Mouse (Mus musculus) cerebellum, adult 8-10 months (tissue): Measurements from ENCODE around the gene Ywhag.

Source experiments
- DNase-seq: peaks from one replicate; pipeline ENCODE4 v3.0.0; 2022

Gene Ywhag

DNA sequence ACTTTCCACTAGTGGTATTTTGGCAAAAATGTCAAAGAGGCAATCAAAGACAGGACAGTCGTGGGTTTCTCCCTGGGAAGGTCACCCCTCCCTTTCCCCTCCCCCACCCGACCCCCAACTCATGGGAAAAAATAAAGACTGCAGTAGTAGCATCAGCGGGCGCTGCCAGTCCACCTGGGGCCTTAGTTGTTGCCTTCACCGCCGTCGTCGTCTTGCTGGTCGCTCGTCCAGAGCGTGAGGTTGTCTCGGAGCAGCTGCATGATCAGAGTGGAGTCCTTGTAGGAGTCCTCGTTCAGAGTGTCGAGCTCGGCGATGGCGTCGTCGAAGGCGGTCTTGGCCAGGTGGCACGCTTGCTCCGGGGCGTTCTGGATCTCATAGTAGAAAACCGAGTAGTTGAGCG is 23.6 kb downstream of the Ywhag start:
- no peak for DNase-seq

DNA sequence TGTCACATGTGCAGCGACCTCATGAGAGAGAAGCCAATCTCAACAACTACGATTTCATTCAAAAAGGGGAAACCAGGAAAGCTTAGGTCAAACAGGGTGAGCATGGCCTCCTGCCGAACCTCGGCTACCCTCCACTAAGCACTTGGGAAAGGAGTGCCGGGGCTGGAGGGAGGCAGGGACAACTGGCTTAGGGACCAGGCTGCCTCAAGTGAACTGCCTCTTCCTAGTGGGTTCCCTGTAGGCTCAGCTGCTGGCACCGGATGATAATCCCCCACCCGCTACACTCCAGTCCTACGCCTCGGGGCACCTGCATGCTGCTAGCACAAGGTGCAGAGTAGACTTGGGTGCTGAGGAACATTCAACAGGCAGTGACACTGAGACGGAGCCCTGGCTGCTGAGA is 24.8 kb downstream of the Ywhag start:
- DNase-seq, result no peak

DNA sequence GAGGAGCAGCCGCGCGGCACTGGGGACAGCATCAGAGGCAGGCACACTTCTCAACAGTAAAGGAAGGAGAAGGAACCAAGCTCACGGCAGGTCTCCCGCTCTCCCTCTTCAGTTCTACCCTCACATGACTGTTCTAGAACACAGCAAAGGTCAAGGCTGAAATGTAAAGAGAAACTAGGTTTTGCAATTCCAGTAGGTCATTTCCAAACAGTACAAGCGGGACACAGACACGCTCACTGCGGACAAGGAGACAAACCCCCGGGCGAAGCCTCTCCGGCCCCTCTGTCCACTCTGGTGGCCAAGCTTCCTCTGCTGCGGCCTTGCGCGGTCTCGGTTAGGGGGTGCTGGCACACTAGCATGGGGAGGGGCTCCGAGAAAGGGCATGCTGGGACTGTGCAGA is 25.4 kb downstream of the Ywhag start:
- DNase-seq, result no peak

DNA sequence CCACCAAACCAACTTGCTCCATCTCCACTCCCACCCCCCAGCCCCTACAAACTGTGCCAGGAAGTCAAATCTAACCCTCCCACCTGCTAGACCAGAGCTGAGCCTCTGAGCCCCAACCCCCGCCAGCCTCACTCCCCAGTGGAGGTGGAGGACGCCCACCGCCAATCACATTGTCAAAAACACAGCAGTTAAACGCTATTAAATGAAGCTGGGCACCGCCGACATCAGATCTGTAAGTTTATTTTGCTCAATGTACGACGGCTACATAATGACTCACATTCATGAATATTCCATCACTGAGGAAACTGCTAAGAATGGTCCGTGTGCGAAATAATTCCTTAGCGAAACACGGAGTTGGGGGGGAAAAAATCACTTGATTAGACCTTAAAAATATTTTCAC is 26.2 kb downstream of the Ywhag start:
- no peak for DNase-seq

DNA sequence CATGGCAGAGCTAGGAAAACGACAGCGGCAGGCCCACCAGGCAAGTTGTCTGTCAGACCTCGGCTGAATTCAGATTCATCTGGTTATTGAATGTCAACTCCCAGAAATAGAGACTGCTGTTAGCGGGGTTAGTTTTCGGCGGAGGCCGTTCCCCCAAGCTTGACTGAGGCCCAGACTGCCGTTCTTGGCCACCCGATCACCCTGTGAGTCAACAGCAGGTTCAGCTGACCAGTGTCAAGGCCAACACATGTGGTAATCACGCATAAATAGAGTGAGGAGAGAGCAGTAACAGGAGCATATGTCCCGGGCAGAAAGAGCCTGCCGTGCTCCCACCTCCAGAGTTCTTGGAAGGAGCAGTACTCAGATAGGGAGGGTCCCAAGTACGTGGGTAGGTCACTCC is 27.2 kb downstream of the Ywhag start:
- no peak for DNase-seq

DNA sequence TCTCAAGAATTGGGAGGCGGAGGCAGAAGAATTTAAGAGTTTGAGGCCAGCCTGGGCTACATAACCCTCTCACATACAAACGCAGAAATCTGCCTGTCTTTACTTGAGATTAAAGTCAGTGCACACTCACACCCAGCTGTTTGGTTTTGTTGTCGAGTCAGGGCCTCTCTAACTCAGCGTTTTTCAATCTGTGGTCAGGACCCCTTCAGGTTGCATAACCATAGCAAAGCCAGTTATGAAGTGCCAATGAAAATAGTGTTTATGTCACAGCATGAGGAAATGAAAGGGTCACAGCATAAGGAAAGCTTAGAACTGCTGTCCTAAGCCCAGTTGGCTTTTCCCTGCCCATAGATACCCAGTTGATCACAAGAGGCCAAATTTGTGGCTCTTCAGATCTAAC is 27.6 kb downstream of the Ywhag start:
- no peak for DNase-seq

DNA sequence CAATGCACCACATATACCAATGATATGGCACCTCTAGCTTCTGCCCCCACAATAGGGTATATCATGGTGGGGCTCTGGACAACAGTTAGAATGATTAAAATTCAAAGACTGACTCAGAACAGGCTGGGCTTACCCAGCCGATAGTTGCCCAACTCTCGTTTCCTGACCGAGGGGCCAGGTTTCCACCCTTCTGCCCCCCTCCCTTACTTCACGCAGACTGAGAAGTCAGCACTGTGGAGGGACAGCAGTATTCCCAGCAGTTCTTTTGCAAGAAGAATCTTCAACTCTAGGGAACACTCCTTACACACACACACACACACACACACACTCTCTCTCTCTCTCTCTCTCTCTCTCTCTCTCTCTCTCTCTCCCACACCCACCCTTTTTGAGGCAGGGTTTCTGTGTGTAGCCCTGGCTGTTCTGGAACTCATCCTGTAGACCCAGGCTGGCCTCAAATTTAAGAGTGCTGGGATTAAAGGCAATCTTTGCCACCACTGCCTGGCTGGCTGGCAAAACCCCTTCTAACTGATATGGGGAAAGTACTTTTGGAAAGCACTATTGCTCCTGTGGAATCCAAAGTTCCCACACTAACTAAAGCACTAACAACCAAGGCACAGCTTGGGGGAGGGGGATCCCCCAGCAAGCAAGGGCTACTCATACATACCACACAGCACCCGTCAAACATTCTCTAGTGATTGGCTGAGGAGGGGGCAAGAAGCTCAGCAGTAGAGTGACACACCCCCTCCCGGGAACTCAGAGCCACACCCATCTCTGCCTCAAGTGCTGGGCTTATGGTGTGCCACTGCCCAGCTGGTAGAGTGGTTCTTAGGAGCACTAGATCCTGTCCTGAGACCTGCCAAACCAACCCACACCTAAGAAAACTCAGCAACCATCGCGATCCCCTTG is 28.8 kb downstream of the Ywhag start:
- no peak for DNase-seq

DNA sequence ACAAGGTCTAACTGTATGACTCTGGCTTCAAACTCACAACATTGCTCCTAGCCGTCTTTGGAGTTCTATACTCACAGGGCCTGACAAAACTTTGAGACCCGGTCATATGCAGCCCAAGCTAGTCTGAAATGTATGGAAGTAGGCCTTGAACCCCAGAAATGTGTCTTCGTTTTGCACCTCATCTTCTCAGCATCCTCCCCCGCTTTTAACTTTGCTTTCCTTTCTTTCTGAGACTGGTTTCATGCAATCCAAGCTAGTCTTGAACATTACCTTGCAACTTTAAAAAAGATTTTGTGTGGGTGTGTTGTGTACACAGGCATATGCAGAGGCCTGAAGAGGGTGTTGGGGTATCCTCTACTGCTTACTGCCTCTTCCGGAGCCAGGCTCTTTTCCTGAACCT is 30.2 kb downstream of the Ywhag start:
- DNase-seq, result no peak

DNA sequence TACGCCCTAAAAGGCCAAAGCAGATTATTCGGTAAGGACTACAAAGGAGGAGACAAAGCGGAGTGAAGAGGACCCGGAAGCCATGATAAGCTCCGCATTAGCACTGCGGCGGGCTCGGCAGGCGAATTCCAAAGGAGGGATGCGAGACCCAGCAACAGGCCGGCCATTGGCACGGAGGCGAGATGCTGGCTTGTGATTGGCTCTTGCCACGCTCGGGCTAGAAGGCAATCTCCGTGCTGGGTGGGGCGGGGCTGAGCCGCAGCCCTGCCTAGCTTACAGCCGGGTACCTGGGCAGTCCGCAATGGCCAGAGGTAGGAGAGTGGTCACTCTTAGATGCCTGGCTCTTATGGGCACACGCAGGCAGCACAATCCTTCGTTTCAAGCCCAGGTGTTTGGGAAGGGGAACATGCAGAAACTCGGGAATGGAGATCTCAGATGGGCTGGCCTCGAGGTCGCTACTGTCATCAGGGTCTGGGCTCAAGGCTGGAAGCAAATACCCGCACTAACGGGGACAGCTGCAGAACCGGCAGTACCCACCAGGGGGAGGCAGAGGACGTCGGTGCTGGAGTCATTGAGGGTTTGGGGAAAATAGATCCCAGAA is 30.8 kb downstream of the Ywhag start:
- peak; percentile 98 for DNase-seq

DNA sequence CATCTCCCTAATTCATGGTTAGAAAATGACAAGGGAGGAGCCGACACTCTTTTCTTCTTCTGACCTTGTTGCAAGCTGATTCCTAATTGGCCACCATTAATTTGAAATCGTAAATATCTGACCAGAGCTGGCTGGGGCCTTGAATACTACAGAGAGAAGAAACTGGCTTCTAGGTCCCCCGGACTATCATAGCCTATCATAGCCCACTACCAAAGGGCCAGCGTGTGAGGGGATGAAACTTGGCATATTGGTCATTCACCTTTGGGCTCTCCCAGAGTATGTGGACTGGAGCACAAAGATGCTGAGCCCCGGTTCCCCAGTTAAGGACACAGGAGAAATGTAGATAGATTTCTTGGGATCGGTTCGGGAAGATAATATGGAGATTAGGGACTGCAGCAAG is 31.4 kb downstream of the Ywhag start:
- DNase-seq, result no peak

DNA sequence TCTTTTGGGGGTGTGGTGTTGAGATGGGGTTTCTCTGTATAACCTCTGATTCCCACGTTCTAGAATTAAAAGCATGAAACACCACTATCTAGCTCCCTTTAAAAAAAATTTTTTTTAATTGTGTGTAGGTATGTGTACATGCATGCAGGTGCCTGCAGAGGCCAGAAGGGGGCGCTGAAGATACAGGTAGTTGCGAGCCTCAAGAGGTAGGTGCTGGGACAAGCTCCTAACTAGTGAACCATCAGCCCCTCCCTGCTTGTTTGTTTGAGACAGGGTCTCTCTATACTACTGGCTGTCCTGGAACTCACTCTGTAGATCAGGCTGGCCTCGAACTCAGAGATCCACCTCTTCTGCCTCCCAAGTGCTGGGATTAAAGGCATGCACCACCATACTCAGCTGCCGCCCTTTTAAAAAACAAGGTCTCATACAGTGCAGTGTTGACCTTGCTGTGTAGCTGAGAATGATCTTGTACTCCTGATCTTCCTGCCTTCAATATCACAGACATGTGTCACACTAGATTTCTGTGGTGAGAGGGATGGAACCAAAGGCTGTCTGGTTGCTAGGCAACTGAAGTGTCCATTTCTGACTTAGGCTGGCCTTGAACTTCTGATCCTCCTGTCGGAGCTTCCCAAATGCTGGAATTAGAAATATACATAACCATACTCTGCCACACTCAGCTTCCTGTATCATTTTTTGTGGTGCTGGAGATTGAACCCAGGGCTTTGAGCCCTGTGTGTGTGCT is 32.9 kb downstream of the Ywhag start:
- no peak for DNase-seq

DNA sequence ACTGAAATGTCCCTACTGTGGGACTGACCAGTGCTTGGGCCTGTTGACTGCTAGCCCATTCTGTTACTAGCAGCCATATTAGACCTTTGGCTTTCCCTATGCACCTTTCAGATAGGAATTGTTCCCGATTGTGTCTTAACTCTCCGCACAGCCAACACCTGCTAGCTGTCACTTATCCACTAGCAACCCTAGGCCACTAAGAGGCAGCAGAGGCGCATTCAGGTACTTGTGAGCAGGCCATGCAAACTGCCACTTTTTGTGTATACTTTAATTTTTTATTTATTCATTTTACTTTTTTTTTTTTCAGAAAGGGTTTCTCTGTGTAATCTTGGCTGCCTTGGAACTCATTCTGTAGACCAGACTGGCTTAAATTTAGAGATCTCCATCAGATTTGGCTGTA is 33.7 kb downstream of the Ywhag start:
- no peak for DNase-seq

DNA sequence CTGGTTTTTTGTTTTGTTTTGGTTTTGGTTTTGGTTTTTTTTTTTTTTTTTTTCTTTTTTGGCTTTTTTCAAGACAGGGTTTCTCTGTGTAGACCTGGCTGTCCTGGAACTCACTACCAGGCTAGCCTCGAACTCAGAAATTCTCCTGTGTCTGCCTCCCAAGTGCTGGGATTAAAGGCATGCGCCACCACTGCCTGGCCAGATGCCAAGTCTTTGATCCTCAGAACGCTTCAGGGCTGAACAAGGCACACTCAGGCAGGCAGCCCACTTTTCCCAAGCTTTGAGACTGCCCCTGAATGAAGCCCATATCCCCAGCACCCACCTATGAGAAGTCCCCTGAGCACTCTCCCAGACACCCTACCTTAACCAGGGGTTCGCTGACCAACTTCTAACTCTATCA is 34.6 kb downstream of the Ywhag start:
- DNase-seq, result no peak

DNA sequence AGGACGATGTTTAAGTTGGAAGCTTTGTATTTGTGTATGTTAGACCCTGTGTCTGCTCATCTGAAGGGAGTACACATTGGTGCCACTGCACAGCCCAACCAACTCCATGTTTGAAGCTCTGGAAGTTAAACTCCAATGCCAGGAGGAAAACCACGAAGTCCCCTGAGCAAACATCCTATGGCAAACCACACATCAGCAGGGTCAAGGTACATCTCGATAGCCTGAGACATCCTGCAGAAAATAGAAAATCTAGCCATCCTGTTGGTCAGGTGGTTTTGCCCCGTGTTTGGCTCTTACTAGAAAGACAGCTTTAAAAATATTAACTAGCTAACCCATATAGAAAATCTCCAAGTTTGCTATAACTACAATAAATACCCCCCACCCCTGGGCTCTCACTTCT is 35.4 kb downstream of the Ywhag start:
- no peak for DNase-seq

DNA sequence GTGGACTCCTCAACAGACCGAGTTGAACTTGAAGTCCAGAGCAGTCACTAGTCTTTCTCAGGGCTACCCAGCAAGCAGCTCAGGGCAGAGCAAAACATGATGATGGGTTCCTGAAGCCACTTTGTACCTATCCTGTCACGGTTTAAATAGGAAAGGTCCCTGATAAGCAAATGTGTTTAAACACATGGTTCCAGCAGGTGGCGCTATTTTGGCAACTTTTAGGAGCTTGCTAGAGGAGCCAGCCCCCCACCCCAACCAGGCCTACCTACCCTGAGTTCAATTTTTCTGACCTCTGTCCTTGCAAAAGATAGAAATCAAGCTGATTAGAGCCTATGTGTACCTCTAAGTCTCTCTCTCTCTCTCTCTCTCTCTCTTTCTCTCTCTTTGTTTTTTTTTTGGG is 36.4 kb downstream of the Ywhag start:
- DNase-seq, result no peak

DNA sequence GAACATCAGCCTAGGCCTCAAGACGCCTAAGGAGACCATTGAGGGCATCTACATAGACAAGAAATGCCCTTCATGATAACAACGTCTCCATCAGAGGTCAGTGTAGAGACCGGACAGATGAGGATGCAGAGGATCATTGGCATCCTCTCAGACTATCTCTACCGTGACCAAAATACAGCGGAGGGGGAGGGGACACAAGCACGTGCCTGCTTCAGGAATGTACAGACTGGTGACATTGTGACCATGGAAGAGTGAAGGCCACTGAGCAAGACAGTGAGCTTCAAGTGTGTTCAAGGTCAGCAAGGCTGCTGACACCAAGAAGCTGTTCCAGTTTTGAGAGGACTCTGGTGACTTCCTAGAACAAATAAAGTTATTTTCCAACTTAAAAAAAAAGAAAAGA is 39.5 kb downstream of the Ywhag start:
- DNase-seq, result no peak

DNA sequence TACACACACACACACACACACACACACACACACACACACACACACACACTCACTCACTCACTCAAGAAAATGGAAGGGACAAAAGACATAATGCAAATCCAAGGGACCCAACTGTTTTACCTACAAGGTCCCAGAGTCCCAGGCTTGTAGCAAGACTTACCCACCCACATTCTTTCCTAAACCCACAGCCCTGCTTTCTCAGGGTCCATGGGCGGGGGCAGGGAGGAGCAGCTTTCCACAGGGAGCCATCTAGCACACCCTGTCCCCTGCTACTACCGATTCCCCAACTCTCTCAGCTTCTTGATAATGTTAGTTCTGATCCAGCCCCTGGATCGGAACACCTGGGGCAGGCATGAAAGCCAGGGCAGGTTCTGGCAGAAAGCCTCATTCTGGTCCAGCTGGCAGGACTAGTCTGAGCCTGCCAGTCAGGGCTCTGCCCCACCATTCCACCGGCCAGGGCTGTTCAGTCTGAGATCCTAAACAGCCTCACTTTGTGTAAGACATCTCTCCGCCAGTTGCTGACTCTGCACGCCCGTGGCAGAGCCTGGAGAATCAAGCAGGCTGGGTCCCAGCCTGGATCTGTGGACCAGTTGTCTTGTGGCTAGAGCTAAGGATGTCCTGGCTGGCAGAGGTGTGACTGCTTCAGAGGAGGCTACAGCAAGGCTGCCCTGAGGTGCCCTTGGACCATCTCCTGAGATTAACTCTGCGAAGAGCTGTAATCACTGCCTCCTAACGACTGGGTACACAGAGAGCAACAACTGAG is 41.6 kb downstream of the Ywhag start:
- DNase-seq, result no peak

DNA sequence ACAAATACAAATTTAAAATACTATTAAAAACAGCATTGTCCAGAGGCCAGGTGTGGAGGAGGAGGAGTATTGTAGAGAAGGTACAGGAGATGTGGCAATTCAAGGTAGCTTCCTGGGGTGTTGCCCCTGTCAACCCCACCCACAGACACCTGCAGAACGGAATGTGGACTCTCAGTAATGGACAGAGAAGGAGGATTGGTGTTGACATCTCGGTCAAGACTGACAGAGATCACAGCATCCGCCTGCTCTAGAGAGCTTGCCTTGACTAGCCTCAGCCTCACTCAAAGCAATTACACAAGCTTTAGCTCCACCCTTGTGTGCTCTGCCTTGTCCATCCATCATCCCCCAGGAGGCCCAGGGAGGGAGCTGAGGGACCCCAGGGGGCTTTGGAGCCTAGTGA is 43.5 kb downstream of the Ywhag start:
- no peak for DNase-seq

DNA sequence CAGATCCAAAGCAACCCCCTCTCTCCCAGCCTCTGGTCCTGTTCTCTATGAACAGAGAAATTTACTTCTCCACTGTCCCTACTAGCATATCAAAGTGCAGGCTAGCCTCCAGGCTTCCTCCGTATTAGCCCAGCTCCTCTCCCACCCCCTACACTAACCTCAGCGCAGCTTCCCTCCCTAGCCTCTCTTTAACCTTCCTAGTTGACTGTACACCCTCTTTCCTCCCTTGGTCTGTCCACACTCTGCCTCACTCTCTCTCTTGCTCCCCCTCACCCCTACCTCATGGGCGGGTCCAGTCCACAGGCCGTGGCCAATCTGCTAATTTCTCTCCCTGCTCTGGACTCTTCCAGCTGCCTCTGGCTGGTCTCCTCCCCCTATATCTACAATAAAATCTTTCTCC is 44.1 kb downstream of the Ywhag start:
- no peak for DNase-seq

DNA sequence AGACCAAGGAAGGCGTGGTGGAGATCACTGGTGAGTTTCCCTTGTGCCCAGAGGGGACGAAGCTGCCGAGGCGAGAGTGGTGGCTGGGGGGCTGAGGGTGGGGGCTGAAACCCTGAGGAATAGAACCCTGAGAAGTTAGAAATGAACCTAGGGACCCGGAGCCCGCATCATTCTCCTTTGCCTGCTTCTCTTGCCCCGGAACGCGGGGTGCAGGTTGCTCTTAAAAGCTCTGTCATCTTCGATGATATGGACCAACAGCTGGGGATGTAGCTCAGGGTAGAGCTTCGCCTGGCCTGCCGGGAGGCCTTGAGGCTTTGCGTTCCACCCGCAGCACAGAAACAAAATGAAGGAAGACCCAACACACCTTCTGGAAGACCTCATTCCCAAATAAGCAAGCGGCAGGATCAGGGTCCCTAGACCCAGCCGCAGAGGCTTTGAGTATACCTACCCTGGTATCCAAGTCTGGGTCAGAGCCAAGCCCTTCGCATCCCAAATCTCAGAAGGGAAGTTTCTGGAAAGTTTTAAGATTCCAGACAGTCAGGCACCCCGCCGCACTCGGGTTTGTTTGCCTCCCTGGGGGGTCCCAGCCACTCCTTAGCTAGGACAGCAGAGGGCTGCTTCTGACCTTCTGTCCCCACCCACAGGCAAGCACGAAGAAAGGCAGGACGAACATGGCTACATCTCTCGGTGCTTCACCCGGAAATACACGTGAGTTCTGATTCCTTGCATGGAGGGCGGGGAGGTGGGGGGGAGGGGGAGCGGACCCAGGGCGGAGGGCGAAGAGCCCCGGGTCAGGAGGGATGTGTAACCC is 45.8 kb downstream of the Ywhag start:
- DNase-seq, result no peak

DNA sequence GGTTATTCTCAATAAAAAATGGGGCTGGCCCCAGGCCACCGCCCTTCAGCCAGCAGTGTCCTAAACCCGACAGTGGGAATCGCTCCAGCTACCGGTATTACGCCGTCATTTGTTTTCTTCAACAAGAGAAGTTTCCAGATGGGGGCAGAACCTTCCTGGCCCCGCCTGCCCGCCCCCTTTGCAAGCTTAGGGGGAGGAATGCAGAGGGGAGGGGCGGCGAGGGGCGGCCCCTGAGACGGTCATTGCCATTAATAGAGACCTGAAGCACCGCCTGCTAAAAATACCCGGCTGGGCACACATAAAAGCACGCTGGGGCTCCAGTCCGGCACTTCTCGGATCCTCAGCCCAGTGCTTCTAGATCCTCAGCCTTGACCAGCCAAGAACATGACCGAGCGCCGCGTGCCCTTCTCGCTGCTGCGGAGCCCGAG is 46.7 kb downstream of the Ywhag start, which contains the start of gene Hspb1:
Hspb1 (plus strand) TSS at position 245 of the 428 bp plus-strand sequence.
- no peak for DNase-seq

DNA sequence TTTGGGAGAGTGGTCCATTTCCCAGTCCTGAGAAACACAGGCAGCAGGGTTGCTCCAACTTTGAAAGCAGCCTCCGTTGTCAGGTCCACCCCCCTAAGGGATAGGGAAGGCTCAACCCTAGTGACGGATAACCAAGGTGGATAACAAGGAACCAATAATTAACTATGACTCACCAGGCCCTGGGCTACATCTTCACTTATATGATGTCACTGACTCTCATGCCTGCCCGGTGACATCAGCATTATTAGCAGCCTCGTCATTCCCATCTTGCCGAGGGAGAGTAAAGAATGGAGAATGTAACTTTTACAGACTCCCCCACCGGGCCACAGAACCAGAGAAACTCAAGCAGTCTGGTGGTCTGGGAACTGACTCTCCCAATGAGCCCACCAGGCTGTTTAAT is 49.8 kb downstream of the Ywhag start:
- no peak for DNase-seq
